Mouse (Mus musculus) B cell, adult 2 months (primary cell): Measurements from ENCODE around the gene Pgap3.

Source experiments
- DNase-seq, 2 experiments: peaks; one replicate each; pipeline ENCODE4 v3.0.0; 2022

Pgap3 gene

GRCm38 (mm10) chr11:98380106-98380505, 20.2 kb downstream of the Pgap3 start:
- DNase-seq: no peak

- DNase-seq: no peak
These were observed 20.9 kb downstream of the Pgap3 start for GRCm38 (mm10) chr11:98379379-98379778.

GRCm38 (mm10) chr11:98377787-98378186, 22.5 kb downstream of the Pgap3 start:
- DNase-seq: no peak

- DNase-seq: no peak
These were observed 23.5 kb downstream of the Pgap3 start for GRCm38 (mm10) chr11:98376756-98377155.

GRCm38 (mm10) chr11:98374266-98374665, 26.0 kb downstream of the Pgap3 start:
- no peak for DNase-seq

GRCm38 (mm10) chr11:98373244-98373643, 27.0 kb downstream of the Pgap3 start:
- no peak for DNase-seq

GRCm38 (mm10) chr11:98372406-98372805, 27.9 kb downstream of the Pgap3 start:
- DNase-seq: peak; percentile 78

- DNase-seq: no peak
These were observed 28.6 kb downstream of the Pgap3 start for GRCm38 (mm10) chr11:98371556-98372240.

- no peak for DNase-seq
These were observed 29.7 kb downstream of the Pgap3 start for GRCm38 (mm10) chr11:98370588-98370987.

GRCm38 (mm10) chr11:98369337-98369736, 31.0 kb downstream of the Pgap3 start:
- no peak for DNase-seq

- DNase-seq: no peak
These were observed 32.5 kb downstream of the Pgap3 start for GRCm38 (mm10) chr11:98367863-98368186.

- DNase-seq: no peak
These were observed 33.0 kb downstream of the Pgap3 start for GRCm38 (mm10) chr11:98367171-98367862.

- no peak for DNase-seq
These were observed 34.0 kb downstream of the Pgap3 start for GRCm38 (mm10) chr11:98366290-98366689.

GRCm38 (mm10) chr11:98364410-98364809, 35.9 kb downstream of the Pgap3 start:
- DNase-seq: no peak

GRCm38 (mm10) chr11:98363817-98364216, 36.5 kb downstream of the Pgap3 start:
- DNase-seq: no peak

- DNase-seq: no peak
These were observed 39.3 kb downstream of the Pgap3 start for GRCm38 (mm10) chr11:98360866-98361521.

GRCm38 (mm10) chr11:98358161-98359083, 41.9 kb downstream of the Pgap3 start, which contains the start of gene Stard3:
TSS of gene Stard3 (plus strand) at chr11:98358368.
- peak; percentile 94 to 95 for DNase-seq

- DNase-seq: no peak
These were observed 42.7 kb downstream of the Pgap3 start for GRCm38 (mm10) chr11:98357396-98358160.

GRCm38 (mm10) chr11:98356625-98357394, 43.5 kb downstream of the Pgap3 start:
- DNase-seq: no peak

GRCm38 (mm10) chr11:98355732-98356299, 44.5 kb downstream of the Pgap3 start:
- DNase-seq: peak; percentile 70 to 72

- DNase-seq: no peak
These were observed 45.8 kb downstream of the Pgap3 start for GRCm38 (mm10) chr11:98354445-98354844.
